22 mouse cellular contexts compared by ENCODE assay signal in the genomic region with DNA sequence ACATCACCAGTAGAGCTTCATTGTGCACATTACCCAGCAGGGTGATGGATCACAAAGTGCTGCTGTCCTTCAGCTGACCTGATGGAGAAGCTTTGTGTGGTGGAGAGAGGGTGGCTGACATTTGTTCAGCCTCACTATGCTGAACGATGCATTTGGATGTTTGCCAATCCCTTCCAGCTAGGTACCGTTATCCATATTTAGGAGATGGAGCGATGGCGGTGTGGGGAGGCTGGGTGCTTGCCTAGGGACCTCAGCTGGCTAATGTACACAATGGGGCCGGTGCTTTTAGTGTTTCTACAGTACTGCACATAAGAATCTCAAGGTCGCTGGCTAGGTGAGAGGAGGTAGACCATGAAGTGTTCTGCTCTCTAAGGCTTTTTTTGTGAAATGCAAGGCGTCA.
DNase-seq lines count a peak whose midpoint lies in the region; ATAC-seq and TF ChIP-seq lines count a peak whose summit lies in the region.
"Had no signal": no experiment of that assay in that cellular context is flagged by ENCODE, and none has a peak within 500 bp of the region (broad histone marks: within the 10 kb centered on the region; RNA-seq: fewer than 3 reads in every experiment).

No protein-coding gene starts in this region.

- H3K9ac ChIP-seq in midbrain, embryonic 13.5 days (replicated peaks): no peak overlapping the region
- no peak overlapping the region for H3K9ac ChIP-seq in forebrain, embryonic 15.5 days (replicated peaks)
- H3K9ac ChIP-seq in neural tube, embryonic 13.5 days: no peak overlapping the region
- H3K9ac ChIP-seq: heart, embryonic 15.5 days; kidney, embryonic 15.5 days; limb, embryonic 12.5 days; liver, embryonic 14.5 days; midbrain, embryonic 15.5 days had no signal

- H3K27me3 ChIP-seq in midbrain, embryonic 13.5 days: no peaks in the 10 kb centered on the region
- no peaks in the 10 kb centered on the region for H3K27me3 ChIP-seq in midbrain, embryonic 10.5 days (ENCODE audit: low read depth, poor library complexity, severe bottlenecking)
- no peaks in the 10 kb centered on the region for H3K27me3 ChIP-seq in forebrain, embryonic 15.5 days
- no peaks in the 10 kb centered on the region for H3K27me3 ChIP-seq in neural tube, embryonic 13.5 days
- H3K27me3 ChIP-seq in embryonic facial prominence, embryonic 10.5 days (replicated peaks; ENCODE audit: low read depth, poor library complexity, severe bottlenecking): no peaks in the 10 kb centered on the region
- H3K27me3 ChIP-seq: heart, embryonic 15.5 days; kidney, embryonic 15.5 days; limb, embryonic 12.5 days; midbrain, embryonic 15.5 days had no signal

- no peak for DNase-seq in midbrain, embryonic 10.5 days (ENCODE audit: low spot score)
- peak; percentile 61 for DNase-seq in brain, embryonic 14.5 days (ENCODE audit: low read depth)
- no peak for DNase-seq in testis, postnatal 10 days (ENCODE audit: low spot score)
- DNase-seq in embryonic facial prominence, embryonic 10.5 days (ENCODE audit: low spot score): no peak
- DNase-seq: adrenal gland, adult 2 months; cerebellum, adult 9-10 months; gastrocnemius, postnatal 14 days; heart, adult 2 months; heart, postnatal 4 days; kidney, postnatal 4 days; right cerebral cortex, postnatal 14 days; spleen, adult 18-20 months; thymus, adult 2 months had no signal

- H3K4me2 ChIP-seq in midbrain, embryonic 13.5 days (replicated peaks): no peak overlapping the region
- H3K4me2 ChIP-seq in forebrain, embryonic 15.5 days (replicated peaks): no peak overlapping the region
- H3K4me2 ChIP-seq in neural tube, embryonic 13.5 days: no peak overlapping the region
- H3K4me2 ChIP-seq: heart, embryonic 15.5 days; kidney, embryonic 15.5 days; limb, embryonic 12.5 days; midbrain, embryonic 15.5 days had no signal

- peaks cover 32% of the 10 kb centered on the region for H3K4me1 ChIP-seq in midbrain, embryonic 13.5 days (replicated peaks)
- H3K4me1 ChIP-seq in midbrain, embryonic 10.5 days: peaks cover 19% of the 10 kb centered on the region
- H3K4me1 ChIP-seq in forebrain, embryonic 15.5 days: peaks cover 25% of the 10 kb centered on the region
- H3K4me1 ChIP-seq in neural tube, embryonic 13.5 days (replicated peaks): peaks cover 54% of the 10 kb centered on the region
- H3K4me1 ChIP-seq in embryonic facial prominence, embryonic 10.5 days: no peaks in the 10 kb centered on the region
- H3K4me1 ChIP-seq: kidney, embryonic 15.5 days; limb, embryonic 12.5 days had no signal

- no peak overlapping the region for H3K4me3 ChIP-seq in midbrain, embryonic 13.5 days (replicated peaks)
- no peak overlapping the region for H3K4me3 ChIP-seq in midbrain, embryonic 10.5 days
- H3K4me3 ChIP-seq in forebrain, embryonic 15.5 days: no peak overlapping the region
- no peak overlapping the region for H3K4me3 ChIP-seq in neural tube, embryonic 13.5 days
- H3K4me3 ChIP-seq in embryonic facial prominence, embryonic 10.5 days: no peak overlapping the region
- H3K4me3 ChIP-seq: heart, adult 2 months; heart, embryonic 15.5 days; kidney, embryonic 15.5 days; limb, embryonic 12.5 days; midbrain, embryonic 15.5 days had no signal

- TF ChIP-seq POLR2A in brain, embryonic 14.5 days (IDR thresholded peaks at IDR 0.05; ENCODE audit: borderline replicate concordance, extremely low read depth, insufficient read depth, insufficient read length, poor library complexity, severe bottlenecking): no peak

- WGBS in midbrain, embryonic 13.5 days: 72% methylated on average over 7 of the region's 7 CpGs
- WGBS in midbrain, embryonic 10.5 days: 93% methylated on average over 7 of the region's 7 CpGs
- 45% methylated on average over 7 of the region's 7 CpGs for WGBS in forebrain, embryonic 15.5 days
- WGBS in neural tube, embryonic 13.5 days: 42% methylated on average over 7 of the region's 7 CpGs
- WGBS in embryonic facial prominence, embryonic 10.5 days: 90% methylated on average over 7 of the region's 7 CpGs

- H3K27ac ChIP-seq in midbrain, embryonic 13.5 days: 0 out of 2 replicates have a peak overlapping the region, but pooled peaks have one; percentile 3
- no peak overlapping the region for H3K27ac ChIP-seq in midbrain, embryonic 10.5 days (replicated peaks)
- peak overlapping the region; percentile 47; the same call in 1 of the 2 replicates for H3K27ac ChIP-seq in forebrain, embryonic 15.5 days (replicated peaks)
- peak overlapping the region; percentile 56; the same call in 1 of the 2 replicates for H3K27ac ChIP-seq in neural tube, embryonic 13.5 days (replicated peaks)
- no peak overlapping the region for H3K27ac ChIP-seq in embryonic facial prominence, embryonic 10.5 days (replicated peaks)
- H3K27ac ChIP-seq: heart, adult 2 months; heart, embryonic 15.5 days; kidney, embryonic 15.5 days; limb, embryonic 12.5 days; liver, embryonic 14.5 days; midbrain, embryonic 15.5 days had no signal

- no peak for ATAC-seq in midbrain, embryonic 13.5 days
- ATAC-seq in forebrain, embryonic 15.5 days (replicated peaks): no peak
- peak; percentile 32 for ATAC-seq in neural tube, embryonic 13.5 days (ENCODE audit: low read depth)
- ATAC-seq: intestine, embryonic 16.5 days; midbrain, embryonic 15.5 days had no signal

- no peaks in the 10 kb centered on the region for H3K36me3 ChIP-seq in midbrain, embryonic 13.5 days
- no peaks in the 10 kb centered on the region for H3K36me3 ChIP-seq in midbrain, embryonic 10.5 days
- H3K36me3 ChIP-seq in forebrain, embryonic 15.5 days: no peaks in the 10 kb centered on the region
- no peaks in the 10 kb centered on the region for H3K36me3 ChIP-seq in neural tube, embryonic 13.5 days
- H3K36me3 ChIP-seq in embryonic facial prominence, embryonic 10.5 days (replicated peaks): no peaks in the 10 kb centered on the region
- H3K36me3 ChIP-seq: heart, embryonic 15.5 days; kidney, embryonic 15.5 days; limb, embryonic 12.5 days; midbrain, embryonic 15.5 days had no signal

- TF ChIP-seq CTCF in brain, embryonic 14.5 days (IDR thresholded peaks at IDR 0.05; ENCODE audit: borderline replicate concordance, extremely low read depth, insufficient read depth, insufficient read length): no peak

- no peaks in the 10 kb centered on the region for H3K9me3 ChIP-seq in midbrain, embryonic 13.5 days
- H3K9me3 ChIP-seq in midbrain, embryonic 10.5 days (replicated peaks): no peaks in the 10 kb centered on the region; the same call in 1 of the 2 replicates
- no peaks in the 10 kb centered on the region for H3K9me3 ChIP-seq in forebrain, embryonic 15.5 days
- no peaks in the 10 kb centered on the region for H3K9me3 ChIP-seq in neural tube, embryonic 13.5 days
- no peaks in the 10 kb centered on the region for H3K9me3 ChIP-seq in embryonic facial prominence, embryonic 10.5 days
- H3K9me3 ChIP-seq: heart, embryonic 15.5 days; kidney, embryonic 15.5 days; limb, embryonic 12.5 days; midbrain, embryonic 15.5 days had no signal

Comparison
In these comparisons a context has a peak if more than half of its experiments do, and no peak if none do; other contexts are left out.
1. H3K27ac ChIP-seq: peak in midbrain, embryonic 13.5 days (single experiment), forebrain, embryonic 15.5 days (single experiment) and neural tube, embryonic 13.5 days (single experiment); none in midbrain, embryonic 10.5 days (single experiment) and embryonic facial prominence, embryonic 10.5 days (single experiment).